Mouse (Mus musculus): ENCODE data around the gene Qrsl1.

DNA sequence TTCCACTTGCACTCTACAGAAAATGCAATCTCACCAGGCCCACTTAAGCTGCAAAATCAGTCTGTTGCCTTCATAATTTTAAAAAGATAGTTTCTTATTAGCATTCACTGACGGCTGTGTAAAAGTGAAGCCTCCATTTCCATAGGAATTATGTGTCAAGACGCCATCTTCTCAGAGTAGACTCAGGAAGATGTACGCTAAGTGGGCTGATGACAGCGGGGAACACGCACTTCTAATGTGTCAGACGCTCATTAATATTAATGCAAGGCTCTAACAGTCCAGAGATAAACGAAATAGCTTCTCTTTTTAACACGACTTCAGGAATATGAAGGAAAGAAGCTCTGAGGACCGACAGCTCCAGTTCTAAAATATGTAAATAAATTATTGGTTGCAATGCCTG lies 13.9 kb downstream of the Qrsl1 start:
- TF ChIP-seq GATA1 (IDR thresholded peaks at IDR 0.05; ENCODE audit: low read length), result no peak
- TF ChIP-seq TAL1 (IDR thresholded peaks at IDR 0.05; ENCODE audit: low read length), result no peak

Data from erythroblast, embryonic 14.5 days (primary cell).